Mouse (Mus musculus): ENCODE data around the gene Arhgap20. TPM values are rescaled to one million over a fixed set of nuclear protein-coding genes. Genes with fewer than 3 reads are reported as not detected.
A peak's percentile ranks its signal among the peaks of the same experiment; 100 is the strongest.

Gene Arhgap20
- polyA plus RNA-seq (2012; ENCODE audit: insufficient read depth, insufficient read length, low replicate concordance, missing spikeins) = not detected in 2 replicates

- H3K27ac ChIP-seq (ENCODE audit: insufficient read depth, low read depth, low read length) = peak within 1 kb of the TSS; percentile 88
- H3K4me3 ChIP-seq (ENCODE audit: insufficient read depth, low read depth, low read length) = peak within 1 kb of the TSS; percentile 94
- WGBS = 2% methylated on average over 71 of the region's 77 CpGs
- TF ChIP-seq POLR2A (IDR thresholded peaks at IDR 0.05; ENCODE audit: insufficient read depth, low read depth, low read length) (peak; percentile 82), CTCF (IDR thresholded peaks at IDR 0.05; ENCODE audit: insufficient read depth, low read depth, low read length) (no peak)
- peaks cover 3% of the 10 kb centered on the region; the same call in 1 of the 2 replicates for H3K4me1 ChIP-seq (ENCODE audit: control insufficient read depth, insufficient read depth, low read length)
These were observed at the start of gene Arhgap20 for GRCm38 (mm10) chr9:51764921-51765416. Arhgap20 (plus strand) TSS chr9:51765337.

GRCm38 (mm10) chr9:51718793-51719192 lies 46.3 kb upstream of the Arhgap20 start:
- Histone ChIP-seq H3K27ac (ENCODE audit: insufficient read depth, low read depth, low read length) (no peak overlapping the region), H3K4me3 (ENCODE audit: insufficient read depth, low read depth, low read length) (no peak overlapping the region), H3K4me1 (ENCODE audit: control insufficient read depth, insufficient read depth, low read length) (no peaks in the 10 kb centered on the region)
- TF ChIP-seq CTCF (IDR thresholded peaks at IDR 0.05; ENCODE audit: insufficient read depth, low read depth, low read length) = no peak
- no peak for TF ChIP-seq POLR2A (IDR thresholded peaks at IDR 0.05; ENCODE audit: insufficient read depth, low read depth, low read length)
- WGBS = 65% methylated on average over 3 of the region's 3 CpGs

- no peak overlapping the region for H3K4me3 ChIP-seq (ENCODE audit: insufficient read depth, low read depth, low read length)
- no peak for TF ChIP-seq CTCF (IDR thresholded peaks at IDR 0.05; ENCODE audit: insufficient read depth, low read depth, low read length)
- H3K27ac ChIP-seq (ENCODE audit: insufficient read depth, low read depth, low read length) = no peak overlapping the region
- no peaks in the 10 kb centered on the region for H3K4me1 ChIP-seq (ENCODE audit: control insufficient read depth, insufficient read depth, low read length)
- WGBS = 31% methylated on average over 6 of the region's 6 CpGs
These were observed 37.2 kb upstream of the Arhgap20 start for GRCm38 (mm10) chr9:51727960-51728359.

- H3K4me1 ChIP-seq (ENCODE audit: control insufficient read depth, insufficient read depth, low read length) = peaks cover 2% of the 10 kb centered on the region; the same call in 1 of the 2 replicates
- TF ChIP-seq CTCF (IDR thresholded peaks at IDR 0.05; ENCODE audit: insufficient read depth, low read depth, low read length) (no peak), POLR2A (IDR thresholded peaks at IDR 0.05; ENCODE audit: insufficient read depth, low read depth, low read length) (no peak)
- H3K4me3 ChIP-seq (ENCODE audit: insufficient read depth, low read depth, low read length) = no peak overlapping the region
- 28% methylated on average over 9 of the region's 9 CpGs for WGBS
- H3K27ac ChIP-seq (ENCODE audit: insufficient read depth, low read depth, low read length) = peak overlapping the region; percentile 46; the same call in 1 of the 2 replicates
These were observed 29.7 kb upstream of the Arhgap20 start for GRCm38 (mm10) chr9:51735180-51736034.

GRCm38 (mm10) chr9:51736750-51737368 lies 28.3 kb upstream of the Arhgap20 start:
- 39% methylated on average over 5 of the region's 5 CpGs for WGBS
- no peak overlapping the region for H3K27ac ChIP-seq (ENCODE audit: insufficient read depth, low read depth, low read length)
- peaks cover 2% of the 10 kb centered on the region; the same call in 1 of the 2 replicates for H3K4me1 ChIP-seq (ENCODE audit: control insufficient read depth, insufficient read depth, low read length)
- no peak overlapping the region for H3K4me3 ChIP-seq (ENCODE audit: insufficient read depth, low read depth, low read length)
- no peak for TF ChIP-seq CTCF (IDR thresholded peaks at IDR 0.05; ENCODE audit: insufficient read depth, low read depth, low read length)

GRCm38 (mm10) chr9:51738349-51738748 lies 26.8 kb upstream of the Arhgap20 start:
- 95% methylated on average over 9 of the region's 9 CpGs for WGBS
- TF ChIP-seq CTCF (IDR thresholded peaks at IDR 0.05; ENCODE audit: insufficient read depth, low read depth, low read length) (no peak), POLR2A (IDR thresholded peaks at IDR 0.05; ENCODE audit: insufficient read depth, low read depth, low read length) (no peak)
- Histone ChIP-seq H3K4me3 (ENCODE audit: insufficient read depth, low read depth, low read length) (no peak overlapping the region), H3K4me1 (ENCODE audit: control insufficient read depth, insufficient read depth, low read length) (peaks cover 2% of the 10 kb centered on the region; the same call in 1 of the 2 replicates), H3K27ac (ENCODE audit: insufficient read depth, low read depth, low read length) (no peak overlapping the region)

GRCm38 (mm10) chr9:51739826-51740225 lies 25.3 kb upstream of the Arhgap20 start:
- Histone ChIP-seq H3K4me1 (ENCODE audit: control insufficient read depth, insufficient read depth, low read length) (peaks cover 2% of the 10 kb centered on the region; the same call in 1 of the 2 replicates), H3K27ac (ENCODE audit: insufficient read depth, low read depth, low read length) (no peak overlapping the region), H3K4me3 (ENCODE audit: insufficient read depth, low read depth, low read length) (no peak overlapping the region)
- 42% methylated on average over 4 of the region's 4 CpGs for WGBS
- TF ChIP-seq POLR2A (IDR thresholded peaks at IDR 0.05; ENCODE audit: insufficient read depth, low read depth, low read length) (no peak), CTCF (IDR thresholded peaks at IDR 0.05; ENCODE audit: insufficient read depth, low read depth, low read length) (no peak)

GRCm38 (mm10) chr9:51750144-51750543 lies 15.0 kb upstream of the Arhgap20 start:
- 85% methylated on average over 4 of the region's 4 CpGs for WGBS
- no peak for TF ChIP-seq CTCF (IDR thresholded peaks at IDR 0.05; ENCODE audit: insufficient read depth, low read depth, low read length)
- no peak for TF ChIP-seq POLR2A (IDR thresholded peaks at IDR 0.05; ENCODE audit: insufficient read depth, low read depth, low read length)
- no peak overlapping the region for H3K27ac ChIP-seq (ENCODE audit: insufficient read depth, low read depth, low read length)
- H3K4me3 ChIP-seq (ENCODE audit: insufficient read depth, low read depth, low read length) = no peak overlapping the region
- no peaks in the 10 kb centered on the region for H3K4me1 ChIP-seq (ENCODE audit: control insufficient read depth, insufficient read depth, low read length)

- TF ChIP-seq CTCF (IDR thresholded peaks at IDR 0.05; ENCODE audit: insufficient read depth, low read depth, low read length) = no peak
- no peak for TF ChIP-seq POLR2A (IDR thresholded peaks at IDR 0.05; ENCODE audit: insufficient read depth, low read depth, low read length)
- 81% methylated on average over 2 of the region's 2 CpGs for WGBS
- Histone ChIP-seq H3K4me1 (ENCODE audit: control insufficient read depth, insufficient read depth, low read length) (no peaks in the 10 kb centered on the region), H3K27ac (ENCODE audit: insufficient read depth, low read depth, low read length) (no peak overlapping the region), H3K4me3 (ENCODE audit: insufficient read depth, low read depth, low read length) (no peak overlapping the region)
These were observed 4.1 kb upstream of the Arhgap20 start for GRCm38 (mm10) chr9:51761003-51761402.
